Mouse (Mus musculus) midbrain, embryonic 14.5 days (tissue): ENCODE data around the gene Oard1. TPM values are rescaled to one million over a fixed set of nuclear protein-coding genes. Genes with fewer than 3 reads are reported as not detected.
A peak's percentile ranks its signal among the peaks of the same experiment; 100 is the strongest.

Source experiments
- ATAC-seq: fragments of 200-750 bp; cut with Nextera tagmentation; 2 replicates; pipeline ENCODE4 v1.8.0; 2017; ENCODE audit warnings: moderate number of reproducible peaks, moderate library complexity; ENCODE audit not compliant: low FRiP score, low TSS enrichment
- DNase-seq: peaks from one replicate; pipeline ENCODE4 v3.0.0-alpha.2; 2015
- H3K27ac ChIP-seq: fragments of 300-500 bp; sonication (generic); replicated peaks from 2 replicates; pipeline ENCODE4 v1.5.1; 2014; ENCODE audit warnings: mild to moderate bottlenecking, low read depth, low read length, moderate library complexity
- H3K27me3 ChIP-seq: fragments of 300-500 bp; sonication (generic); 2 replicates; pipeline ENCODE4 v1.6.1; 2014; ENCODE audit warnings: low read length, control low read depth, mixed read lengths; ENCODE audit not compliant: control insufficient read depth, insufficient read depth
- H3K36me3 ChIP-seq: fragments of 300-500 bp; sonication (generic); 2 replicates; pipeline ENCODE4 v1.6.1; 2014; ENCODE audit warnings: low read length, control low read depth; ENCODE audit not compliant: control insufficient read depth, insufficient read depth
- H3K4me1 ChIP-seq: fragments of 300-500 bp; sonication (generic); 2 replicates; pipeline ENCODE4 v1.6.1; 2014; ENCODE audit warnings: mild to moderate bottlenecking, antibody characterized with exemption, low read length, control low read depth; ENCODE audit not compliant: control insufficient read depth, insufficient read depth
- H3K4me2 ChIP-seq: fragments of 300-500 bp; sonication (generic); 2 replicates; pipeline ENCODE4 v1.6.1; 2014; ENCODE audit warnings: mild to moderate bottlenecking, low read length, moderate library complexity
- H3K4me3 ChIP-seq: fragments of 300-500 bp; sonication (generic); replicated peaks from 2 replicates; pipeline ENCODE4 v1.5.1; 2014; ENCODE audit warnings: low read depth, low read length
- H3K9ac ChIP-seq: fragments of 300-500 bp; sonication (generic); replicated peaks from 2 replicates; pipeline ENCODE4 v1.6.1; 2014; ENCODE audit warnings: mild to moderate bottlenecking, low read length, moderate library complexity
- H3K9me3 ChIP-seq: fragments of 300-500 bp; sonication (generic); 2 replicates; pipeline ENCODE4 v1.6.1; 2016; ENCODE audit warnings: low read length, control low read depth, mixed read lengths; ENCODE audit not compliant: control insufficient read depth
- WGBS: fragments of 180-500 bp; shearing (Covaris S2); extraction: QIAGEN DNeasy Blood & Tissue Kit; methylation state at CpG from one replicate; pipeline ENCODE4 v1.1.7; 2014; 5-methylcytosine and 5-hydroxymethylcytosine counted together
- polyA plus RNA-seq: library from polyadenylated mRNA; unstranded; fragments of >200 nt; fragmentation: Nextera tagmentation; extraction: Ambion mirVana; gene quantifications from 2 replicates; pipeline ENCODE4 v1.2.1, GENCODE M21; 2014

Gene Oard1
- polyA plus RNA-seq, 1 experiment from 2014 or later, result 49.2 TPM

GRCm38 (mm10) chr17:48402751-48403150 lies 7.1 kb upstream of the Oard1 start:
- peaks cover 7% of the 10 kb centered on the region for H3K4me1 ChIP-seq
- DNase-seq (no peak), ATAC-seq (no peak)

GRCm38 (mm10) chr17:48403848-48404247 lies 6.0 kb upstream of the Oard1 start:
- 89% methylated on average over 2 of the region's 2 CpGs for WGBS
- Histone ChIP-seq H3K4me2 (no peak overlapping the region), H3K4me1 (peaks cover 14% of the 10 kb centered on the region), H3K9ac (no peak overlapping the region), H3K27me3 (no peaks in the 10 kb centered on the region), H3K9me3 (no peaks in the 10 kb centered on the region), H3K4me3 (no peak overlapping the region), H3K27ac (no peak overlapping the region), H3K36me3 (peaks cover 15% of the 10 kb centered on the region)
- DNase-seq, result no peak
- ATAC-seq, result no peak

More at GRCm38 (mm10) chr17:48402751-48403150, 7.1 kb upstream of the Oard1 start:
- H3K27ac ChIP-seq, result no peak overlapping the region
- H3K27me3 ChIP-seq, result no peaks in the 10 kb centered on the region
- H3K36me3 ChIP-seq, result peaks cover 25% of the 10 kb centered on the region
- H3K4me3 ChIP-seq, result no peak overlapping the region
- H3K9me3 ChIP-seq, result no peaks in the 10 kb centered on the region
- no peak overlapping the region for H3K4me2 ChIP-seq
- no peak overlapping the region for H3K9ac ChIP-seq
- 97% methylated on average over 3 of the region's 3 CpGs for WGBS

GRCm38 (mm10) chr17:48404706-48405105 lies 5.1 kb upstream of the Oard1 start:
- Histone ChIP-seq H3K4me2 (no peak overlapping the region), H3K27ac (no peak overlapping the region), H3K9me3 (no peaks in the 10 kb centered on the region), H3K9ac (no peak overlapping the region), H3K4me3 (no peak overlapping the region), H3K27me3 (no peaks in the 10 kb centered on the region), H3K36me3 (peaks cover 7% of the 10 kb centered on the region; the same call in 1 of the 2 replicates), H3K4me1 (peaks cover 14% of the 10 kb centered on the region)
- WGBS, result 84% methylated on average over 1 of the region's 1 CpGs
- DNase-seq (no peak), ATAC-seq (no peak)

- WGBS, result 91% methylated on average over 4 of the region's 4 CpGs
- ATAC-seq, result no peak
- H3K9ac ChIP-seq, result no peak overlapping the region
Measured at GRCm38 (mm10) chr17:48407154-48407553, 2.7 kb upstream of the Oard1 start.

GRCm38 (mm10) chr17:48407910-48408525 lies 1.8 kb upstream of the Oard1 start:
- Histone ChIP-seq H3K4me3 (peak overlapping the region; percentile 85), H3K27ac (peak overlapping the region; percentile 100), H3K4me1 (peaks cover 22% of the 10 kb centered on the region), H3K9ac (peak overlapping the region; percentile 96), H3K36me3 (0 out of 2 replicates have a peak, but pooled peaks cover 2% of the 10 kb centered on the region), H3K9me3 (no peaks in the 10 kb centered on the region), H3K27me3 (no peaks in the 10 kb centered on the region), H3K4me2 (peak overlapping the region; percentile 64)
- 10% methylated on average over 8 of the region's 8 CpGs for WGBS
- DNase-seq (no peak), ATAC-seq (no peak)

More at GRCm38 (mm10) chr17:48407154-48407553, 2.7 kb upstream of the Oard1 start:
- Histone ChIP-seq H3K4me2 (peak overlapping the region; percentile 64), H3K4me3 (no peak overlapping the region), H3K4me1 (peaks cover 22% of the 10 kb centered on the region), H3K27me3 (no peaks in the 10 kb centered on the region), H3K36me3 (no peaks in the 10 kb centered on the region), H3K9me3 (no peaks in the 10 kb centered on the region), H3K27ac (no peak overlapping the region)
- no peak for DNase-seq

GRCm38 (mm10) chr17:48408526-48409291 lies 1.1 kb upstream of the Oard1 start:
- WGBS, result under 1% methylated on average over 47 of the region's 47 CpGs
- Histone ChIP-seq H3K9me3 (no peaks in the 10 kb centered on the region), H3K27me3 (no peaks in the 10 kb centered on the region), H3K9ac (peak overlapping the region; percentile 96), H3K36me3 (0 out of 2 replicates have a peak, but pooled peaks cover 5% of the 10 kb centered on the region), H3K4me2 (peak overlapping the region; percentile 64), H3K4me1 (peaks cover 22% of the 10 kb centered on the region), H3K4me3 (peak overlapping the region; percentile 85), H3K27ac (peak overlapping the region; percentile 100)
- DNase-seq (peak; percentile 83), ATAC-seq (peak; percentile 11)

GRCm38 (mm10) chr17:48410299-48410785 lies 528 bp downstream of the Oard1 start:
- Histone ChIP-seq H3K4me1 (peaks cover 22% of the 10 kb centered on the region), H3K36me3 (peaks cover 17% of the 10 kb centered on the region), H3K27me3 (no peaks in the 10 kb centered on the region), H3K4me3 (peak overlapping the region; percentile 60), H3K9me3 (no peaks in the 10 kb centered on the region), H3K4me2 (peak overlapping the region; percentile 80), H3K27ac (peak overlapping the region; percentile 100), H3K9ac (peak overlapping the region; percentile 64)
- 0% methylated on average over 13 of the region's 13 CpGs for WGBS
- ATAC-seq (no peak), DNase-seq (peak; percentile 57)

- H3K27ac ChIP-seq, result peak overlapping the region; percentile 100
- 54% methylated on average over 8 of the region's 8 CpGs for whole genome bisulfite sequencing
- no peak for DNase-seq
Measured at GRCm38 (mm10) chr17:48411241-48411640, 1.4 kb downstream of the Oard1 start.

More at GRCm38 (mm10) chr17:48411241-48411640, 1.4 kb downstream of the Oard1 start:
- ATAC-seq, result no peak
- Histone ChIP-seq H3K27me3 (no peaks in the 10 kb centered on the region), H3K9ac (peak overlapping the region; percentile 64; the same call in 1 of the 2 replicates), H3K4me3 (peak overlapping the region; percentile 60), H3K9me3 (no peaks in the 10 kb centered on the region), H3K4me1 (peaks cover 22% of the 10 kb centered on the region), H3K36me3 (peaks cover 23% of the 10 kb centered on the region), H3K4me2 (peak overlapping the region; percentile 80)
